Mouse (Mus musculus): ENCODE data around the gene Ep400.

- no peak for TF ChIP-seq CTCF (IDR thresholded peaks at IDR 0.05; ENCODE audit: low read depth, low read length)
- TF ChIP-seq POLR2A (IDR thresholded peaks at IDR 0.05; ENCODE audit: extremely low read depth, insufficient read depth, low read length): no peak
Observed at GRCm38 (mm10) chr5:110628156-110628555, 142.4 kb downstream of the Ep400 start.

All from liver, adult 2 months (tissue).